Mouse (Mus musculus): ENCODE results near the gene Dock9.
"Not testable (repeated sequence)": the region's sequence is repeated elsewhere in the genome, so short reads cannot be mapped to it uniquely, and the experiment has no call there.

Gene Dock9

GRCm38 (mm10) chr14:121660167-121660894, 137.3 kb downstream of the Dock9 start:
- DNase-seq (ENCODE audit: low spot score), result no peak

GRCm38 (mm10) chr14:121659061-121659824, 138.4 kb downstream of the Dock9 start:
- DNase-seq (ENCODE audit: low spot score), result no peak

GRCm38 (mm10) chr14:121658537-121658936, 139.1 kb downstream of the Dock9 start:
- no peak for DNase-seq (ENCODE audit: low spot score)

- DNase-seq (ENCODE audit: low spot score), result no peak
These were observed 140.0 kb downstream of the Dock9 start for GRCm38 (mm10) chr14:121657633-121658032.

GRCm38 (mm10) chr14:121656912-121657311, 140.7 kb downstream of the Dock9 start:
- DNase-seq (ENCODE audit: low spot score), result no peak

GRCm38 (mm10) chr14:121654977-121655376, 142.7 kb downstream of the Dock9 start:
- DNase-seq (ENCODE audit: low spot score), result no peak

GRCm38 (mm10) chr14:121654416-121654967, 143.1 kb downstream of the Dock9 start:
- DNase-seq (ENCODE audit: low spot score), result no peak

- DNase-seq (ENCODE audit: low spot score), result no peak
These were observed 143.9 kb downstream of the Dock9 start for GRCm38 (mm10) chr14:121653717-121654116.

- no peak for DNase-seq (ENCODE audit: low spot score)
These were observed 144.4 kb downstream of the Dock9 start for GRCm38 (mm10) chr14:121653241-121653640.

GRCm38 (mm10) chr14:121648581-121649060, 149.0 kb downstream of the Dock9 start:
- no peak for DNase-seq (ENCODE audit: low spot score)

- DNase-seq (ENCODE audit: low spot score), result no peak
These were observed 149.9 kb downstream of the Dock9 start for GRCm38 (mm10) chr14:121647693-121648092.

- no peak for DNase-seq (ENCODE audit: low spot score)
These were observed 151.0 kb downstream of the Dock9 start for GRCm38 (mm10) chr14:121646617-121647016.

- no peak for DNase-seq (ENCODE audit: low spot score)
These were observed 153.3 kb downstream of the Dock9 start for GRCm38 (mm10) chr14:121644302-121644701.

- DNase-seq (ENCODE audit: low spot score), result no peak
These were observed 156.4 kb downstream of the Dock9 start for GRCm38 (mm10) chr14:121641271-121641670.

- peak; percentile 60 for DNase-seq (ENCODE audit: low spot score)
These were observed 160.6 kb downstream of the Dock9 start for GRCm38 (mm10) chr14:121636935-121637510.

- DNase-seq (ENCODE audit: low spot score), result no peak
These were observed 162.8 kb downstream of the Dock9 start for GRCm38 (mm10) chr14:121634736-121635430.

- DNase-seq (ENCODE audit: low spot score), result peak; percentile 15
These were observed 163.4 kb downstream of the Dock9 start for GRCm38 (mm10) chr14:121634093-121634735.

GRCm38 (mm10) chr14:121631934-121632333, 165.7 kb downstream of the Dock9 start:
- no peak for DNase-seq (ENCODE audit: low spot score)

GRCm38 (mm10) chr14:121626741-121627140, 170.9 kb downstream of the Dock9 start:
- no peak for DNase-seq (ENCODE audit: low spot score)

GRCm38 (mm10) chr14:121623996-121624542, 173.6 kb downstream of the Dock9 start:
- not testable (repeated sequence) for DNase-seq (ENCODE audit: low spot score)

GRCm38 (mm10) chr14:121621806-121622205, 175.8 kb downstream of the Dock9 start:
- DNase-seq (ENCODE audit: low spot score), result no peak
